Mouse (Mus musculus): ENCODE measurements around the gene Gm47996.

Gene Gm47996

GRCm38 (mm10) chr1:151250529-151251193 lies 40.7 kb downstream of the Gm47996 start:
- DNase-seq = peak; percentile 38

GRCm38 (mm10) chr1:151251194-151252010 lies 41.5 kb downstream of the Gm47996 start:
- DNase-seq = no peak

GRCm38 (mm10) chr1:151255422-151255821 lies 45.5 kb downstream of the Gm47996 start:
- DNase-seq = no peak

GRCm38 (mm10) chr1:151258090-151258954 lies 48.4 kb downstream of the Gm47996 start:
- no peak for DNase-seq

DNA sequence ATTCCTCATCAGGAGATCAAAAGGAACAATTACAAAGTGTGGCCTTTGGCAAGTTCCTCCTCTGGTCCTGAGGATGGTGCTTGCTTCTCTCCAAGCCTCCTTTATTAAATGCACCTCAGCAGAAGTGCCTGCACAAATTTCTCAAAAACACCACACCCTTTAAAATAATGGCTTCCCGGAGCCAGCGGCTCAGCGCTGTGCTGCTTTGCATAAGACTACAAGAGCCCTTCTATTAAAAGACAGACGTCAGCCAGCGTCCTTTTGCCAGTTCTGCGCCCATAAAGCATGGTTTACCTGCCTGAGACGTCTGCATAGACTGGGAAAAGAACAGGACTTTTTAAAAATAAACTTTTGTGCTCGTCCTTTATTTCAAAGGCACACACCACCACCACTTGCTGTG lies 49.1 kb downstream of the Gm47996 start:
- DNase-seq = no peak
